Mouse (Mus musculus): Measurements from ENCODE around the gene Tac2. TPM values are rescaled to one million over a fixed set of nuclear protein-coding genes. Genes with fewer than 3 reads are reported as not detected.
A peak's percentile ranks its signal among the peaks of the same experiment; 100 is the strongest.
"Not testable (repeated sequence)": the region's sequence is repeated elsewhere in the genome, so short reads cannot be mapped to it uniquely, and the experiment has no call there.

Tac2 gene
- polyA plus RNA-seq, 1 experiment from 2014 or later = 24.6 TPM

DNA sequence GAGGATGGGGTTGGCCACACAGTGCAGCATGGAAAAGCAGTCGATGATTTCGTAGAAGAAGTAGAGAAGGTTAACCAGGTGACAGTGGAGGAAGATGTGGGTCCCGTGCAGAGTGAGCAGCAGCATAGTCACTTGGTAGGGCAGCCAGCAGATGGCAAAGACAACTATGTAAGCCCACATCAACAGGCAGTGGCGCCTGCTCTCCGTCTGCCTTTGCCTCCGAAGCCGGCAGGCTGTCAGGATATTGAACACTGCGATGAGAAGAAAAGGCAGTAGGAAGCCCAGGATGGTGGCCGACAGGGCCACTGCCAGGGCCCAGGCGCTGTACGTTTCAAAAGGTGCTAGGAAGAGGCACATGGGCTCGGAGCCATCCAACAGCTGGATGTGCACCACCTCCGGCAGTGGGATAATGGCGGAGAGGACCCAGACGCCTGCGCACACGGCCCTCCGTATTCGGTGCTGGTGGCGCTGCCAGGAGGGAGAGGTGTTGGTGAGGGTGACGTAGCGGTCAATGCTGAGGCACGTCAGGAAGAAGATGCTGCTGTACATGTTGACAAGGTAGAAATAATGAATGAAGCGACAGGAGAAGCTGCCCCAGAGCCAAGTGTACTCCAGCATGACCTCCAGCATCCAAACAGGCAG lies 26.0 kb downstream of the Tac2 start:
- DNase-seq (ENCODE audit: low spot score) = peak; percentile 71
- Histone ChIP-seq H3K36me3 (peaks cover 40% of the 10 kb centered on the region), H3K27me3 (ENCODE audit: insufficient read depth, poor library complexity, severe bottlenecking) (no peaks in the 10 kb centered on the region), H3K27ac (peak overlapping the region; percentile 72), H3K9me3 (no peaks in the 10 kb centered on the region), H3K4me1 (peaks cover 34% of the 10 kb centered on the region), H3K4me3 (peak overlapping the region; percentile 58)
- 44% methylated on average over 24 of the region's 24 CpGs for WGBS

DNA sequence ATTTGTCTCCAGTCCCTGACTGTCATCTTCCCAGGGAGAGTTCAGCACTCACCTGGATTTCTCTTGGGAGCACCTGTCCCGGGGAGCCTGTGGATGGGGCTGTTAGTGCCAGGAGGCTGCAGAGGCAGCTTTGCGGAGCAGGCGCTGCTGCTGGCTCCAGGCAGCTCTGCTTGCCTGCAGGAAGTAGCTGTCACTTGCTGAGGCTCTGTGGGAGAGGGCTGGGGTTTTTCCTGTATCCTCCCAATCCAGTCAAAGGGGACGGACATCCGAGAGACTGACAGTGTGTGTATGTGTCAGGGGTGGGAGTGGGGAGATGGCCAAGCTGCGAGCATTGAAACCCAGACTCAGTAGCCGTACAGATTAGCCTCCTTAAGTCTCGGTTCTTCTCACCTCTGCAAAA lies 27.3 kb downstream of the Tac2 start, which contains the start of gene Gpr182:
Gene Gpr182 (minus strand): TSS at position 185 of the 400 bp plus-strand sequence.
- peak within 1 kb of the TSS; percentile 48; the same call in 1 of the 2 replicates for H3K27ac ChIP-seq
- H3K27me3 ChIP-seq (ENCODE audit: insufficient read depth, poor library complexity, severe bottlenecking) = no peaks in the 10 kb centered on the region
- H3K4me1 ChIP-seq = peaks cover 35% of the 10 kb centered on the region
- WGBS = 35% methylated on average over 8 of the region's 8 CpGs
- H3K36me3 ChIP-seq = peaks cover 28% of the 10 kb centered on the region
- H3K9me3 ChIP-seq = no peaks in the 10 kb centered on the region
- H3K4me3 ChIP-seq = peak within 1 kb of the TSS; percentile 58
- peak; percentile 82 for DNase-seq (ENCODE audit: low spot score)

DNA sequence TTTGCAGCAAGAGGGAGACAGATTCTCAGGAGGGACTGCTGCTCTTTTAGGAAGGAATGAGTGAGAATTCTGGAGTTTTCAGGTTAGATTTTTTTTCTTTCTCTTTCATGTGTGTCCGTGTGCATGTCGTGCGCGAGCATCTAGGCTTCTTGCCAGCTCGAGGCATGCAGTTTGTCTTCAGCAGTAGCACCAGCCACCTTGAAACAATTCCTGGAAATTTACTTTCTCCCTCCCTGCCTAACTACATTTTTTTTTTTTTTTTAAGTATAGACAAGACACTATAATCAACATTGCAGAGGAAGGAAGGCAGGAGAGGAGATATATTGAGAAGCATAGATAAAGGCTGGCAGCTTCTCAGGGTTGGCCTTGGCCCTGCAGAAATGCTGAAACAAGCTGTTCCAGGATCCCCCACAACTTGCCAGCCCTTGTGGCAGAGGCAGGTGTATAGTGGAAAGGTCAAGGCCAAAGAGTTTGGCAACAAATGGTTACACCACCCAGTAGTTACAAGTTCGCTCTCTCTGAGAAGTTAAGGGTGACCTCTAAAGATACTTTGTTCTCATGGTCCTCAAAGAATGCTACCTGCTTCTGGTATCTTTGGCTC lies 30.4 kb downstream of the Tac2 start:
- 65% methylated on average over 6 of the region's 6 CpGs for WGBS
- 0 out of 2 replicates have a peak overlapping the region, but pooled peaks have one; percentile 23 for H3K27ac ChIP-seq

DNA sequence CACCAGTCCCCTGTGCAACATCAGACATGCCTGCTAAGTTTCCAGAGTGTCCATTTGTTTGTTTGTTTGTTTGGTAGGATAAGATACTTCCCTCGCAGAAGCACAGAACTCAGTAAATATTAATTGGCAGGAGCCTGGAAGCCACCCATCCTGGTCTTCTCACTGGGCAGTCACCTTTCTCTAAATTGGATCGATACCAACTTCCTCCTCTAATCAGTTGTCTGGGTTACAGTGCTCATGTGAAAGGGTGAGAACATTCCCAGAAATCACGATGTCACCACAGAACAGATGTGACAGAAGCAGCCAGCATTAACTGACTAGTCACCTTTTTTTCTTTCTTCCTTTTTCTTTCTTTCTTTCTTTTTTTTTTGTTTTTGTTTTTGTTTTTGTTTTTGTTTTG lies 31.0 kb downstream of the Tac2 start:
- WGBS = 60% methylated on average over 3 of the region's 3 CpGs
- H3K27ac ChIP-seq = no peak overlapping the region
- H3K9me3 ChIP-seq = no peaks in the 10 kb centered on the region
- H3K4me1 ChIP-seq = peaks cover 14% of the 10 kb centered on the region
- H3K27me3 ChIP-seq (ENCODE audit: insufficient read depth, poor library complexity, severe bottlenecking) = no peaks in the 10 kb centered on the region
- DNase-seq (ENCODE audit: low spot score) = no peak
- H3K36me3 ChIP-seq = 0 out of 2 replicates have a peak, but pooled peaks cover 4% of the 10 kb centered on the region
- H3K4me3 ChIP-seq = no peak overlapping the region

More for the DNA sequence above, 30.4 kb downstream of the Tac2 start:
- no peak for DNase-seq (ENCODE audit: low spot score)
- Histone ChIP-seq H3K9me3 (no peaks in the 10 kb centered on the region), H3K4me1 (peaks cover 18% of the 10 kb centered on the region), H3K27me3 (ENCODE audit: insufficient read depth, poor library complexity, severe bottlenecking) (no peaks in the 10 kb centered on the region), H3K4me3 (no peak overlapping the region), H3K36me3 (0 out of 2 replicates have a peak, but pooled peaks cover 6% of the 10 kb centered on the region)

DNA sequence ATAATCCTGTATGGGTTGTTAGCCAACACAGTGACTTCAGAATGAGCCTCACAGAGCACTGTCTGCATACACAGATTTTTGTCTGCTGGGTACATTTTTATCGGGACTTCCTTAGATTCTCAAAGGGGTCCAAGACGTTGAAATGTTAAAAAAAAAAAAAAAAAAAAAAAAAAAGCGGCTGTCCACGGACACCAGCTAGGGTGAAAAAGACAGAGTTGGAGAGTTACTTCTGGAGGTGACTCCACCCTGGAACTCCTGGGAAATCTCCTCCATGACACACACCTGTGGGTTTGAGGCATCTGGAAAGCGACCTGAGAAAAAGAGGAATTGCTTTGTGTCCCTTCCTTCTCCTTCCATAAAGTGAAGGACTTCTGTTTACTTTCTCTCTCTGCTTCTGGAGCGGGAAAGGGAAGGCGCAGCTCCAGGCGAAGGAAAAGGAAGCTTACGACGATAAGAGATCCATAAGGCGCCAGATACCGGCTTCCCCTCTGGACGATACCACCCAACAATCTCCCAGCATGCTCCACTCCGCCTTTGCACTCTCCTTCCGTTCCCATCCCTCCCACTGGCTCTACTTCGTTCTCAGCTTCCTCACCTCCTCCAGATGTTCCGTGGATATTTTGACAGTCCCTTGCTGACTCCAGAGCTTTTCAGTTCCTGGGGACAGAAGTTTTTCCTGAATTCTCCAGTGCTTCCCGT lies 31.6 kb downstream of the Tac2 start:
- no peak for DNase-seq (ENCODE audit: low spot score)
- peak overlapping the region; percentile 47 for H3K4me3 ChIP-seq
- no peaks in the 10 kb centered on the region for H3K27me3 ChIP-seq (ENCODE audit: insufficient read depth, poor library complexity, severe bottlenecking)
- no peaks in the 10 kb centered on the region for H3K36me3 ChIP-seq
- no peaks in the 10 kb centered on the region for H3K9me3 ChIP-seq
- peaks cover 9% of the 10 kb centered on the region for H3K4me1 ChIP-seq
- WGBS = 27% methylated on average over 18 of the region's 18 CpGs
- peak overlapping the region; percentile 56 for H3K27ac ChIP-seq

DNA sequence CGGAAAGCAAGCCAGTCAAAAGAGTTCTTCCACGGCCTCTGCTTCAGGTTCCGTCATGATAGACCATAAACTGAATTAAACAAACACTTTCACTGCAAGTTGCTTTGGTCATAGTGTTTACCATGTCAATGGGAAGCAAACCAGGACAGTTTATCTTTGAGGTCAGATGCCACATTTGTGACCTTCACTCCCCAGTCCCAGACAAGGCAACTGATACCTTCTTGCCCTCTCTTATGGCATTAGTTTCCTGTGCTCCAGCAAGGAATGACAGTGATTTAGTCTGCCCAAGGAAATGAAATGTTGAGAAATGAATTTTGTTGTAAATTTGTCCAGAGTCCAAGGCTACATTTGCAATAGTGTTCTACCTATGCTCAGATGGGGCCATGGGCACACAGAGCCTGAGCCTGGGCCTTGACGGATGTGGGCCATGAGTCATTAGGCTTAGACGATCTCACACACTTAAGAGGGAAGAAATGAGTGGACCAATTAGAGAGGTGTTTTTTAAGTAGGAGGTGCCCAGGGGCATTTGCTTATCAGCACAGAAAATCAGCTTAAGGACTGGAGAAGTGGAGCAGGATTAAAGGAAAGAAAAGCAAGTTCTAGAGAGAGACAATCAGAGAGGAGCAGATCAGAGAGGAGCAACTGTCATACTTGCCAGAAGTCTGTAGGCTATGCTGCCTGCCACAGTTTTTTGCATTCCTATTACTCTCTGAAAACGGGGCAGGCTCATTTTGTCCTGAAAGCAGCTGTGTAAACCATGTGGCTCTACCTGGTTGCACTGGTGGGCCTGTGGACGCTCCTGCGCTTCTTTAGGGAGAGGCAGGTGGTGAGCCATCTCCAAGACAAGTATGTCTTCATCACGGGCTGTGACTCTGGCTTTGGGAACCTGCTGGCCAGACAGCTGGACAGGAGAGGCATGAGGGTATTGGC lies 35.2 kb downstream of the Tac2 start, which contains the start of the genes Rdh1 and Rdh16f1:
Gene Rdh1 (plus strand): TSS at position 541 of the 930 bp plus-strand sequence.
Gene Rdh16f1 (plus strand): TSS at position 607 of the 930 bp plus-strand sequence.
- H3K4me1 ChIP-seq = peaks cover 6% of the 10 kb centered on the region
- no peak within 1 kb of the TSS for H3K4me3 ChIP-seq
- H3K9me3 ChIP-seq = no peaks in the 10 kb centered on the region
- H3K36me3 ChIP-seq = no peaks in the 10 kb centered on the region
- peak; percentile 66 for DNase-seq (ENCODE audit: low spot score)
- no peak within 1 kb of the TSS for H3K27ac ChIP-seq
- WGBS = 61% methylated on average over 9 of the region's 9 CpGs
- no peaks in the 10 kb centered on the region for H3K27me3 ChIP-seq (ENCODE audit: insufficient read depth, poor library complexity, severe bottlenecking)

DNA sequence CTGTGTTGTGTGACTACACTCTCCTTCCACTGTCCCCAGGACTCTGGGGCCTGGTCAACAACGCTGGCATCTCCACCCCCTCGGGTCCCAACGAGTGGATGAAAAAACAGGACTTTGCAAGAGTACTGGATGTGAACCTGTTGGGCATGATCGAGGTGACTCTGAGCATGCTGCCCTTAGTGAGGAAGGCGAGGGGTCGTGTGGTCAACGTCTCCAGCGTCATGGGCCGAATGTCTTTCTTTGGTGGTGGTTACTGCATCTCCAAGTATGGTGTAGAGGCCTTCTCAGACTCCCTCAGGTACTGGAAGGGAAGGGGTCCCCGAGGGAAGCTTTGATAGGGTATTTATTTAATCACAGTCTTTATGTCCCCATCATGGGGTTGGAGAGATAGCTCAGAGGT lies 38.6 kb downstream of the Tac2 start:
- not testable (repeated sequence) for H3K27ac ChIP-seq

DNA sequence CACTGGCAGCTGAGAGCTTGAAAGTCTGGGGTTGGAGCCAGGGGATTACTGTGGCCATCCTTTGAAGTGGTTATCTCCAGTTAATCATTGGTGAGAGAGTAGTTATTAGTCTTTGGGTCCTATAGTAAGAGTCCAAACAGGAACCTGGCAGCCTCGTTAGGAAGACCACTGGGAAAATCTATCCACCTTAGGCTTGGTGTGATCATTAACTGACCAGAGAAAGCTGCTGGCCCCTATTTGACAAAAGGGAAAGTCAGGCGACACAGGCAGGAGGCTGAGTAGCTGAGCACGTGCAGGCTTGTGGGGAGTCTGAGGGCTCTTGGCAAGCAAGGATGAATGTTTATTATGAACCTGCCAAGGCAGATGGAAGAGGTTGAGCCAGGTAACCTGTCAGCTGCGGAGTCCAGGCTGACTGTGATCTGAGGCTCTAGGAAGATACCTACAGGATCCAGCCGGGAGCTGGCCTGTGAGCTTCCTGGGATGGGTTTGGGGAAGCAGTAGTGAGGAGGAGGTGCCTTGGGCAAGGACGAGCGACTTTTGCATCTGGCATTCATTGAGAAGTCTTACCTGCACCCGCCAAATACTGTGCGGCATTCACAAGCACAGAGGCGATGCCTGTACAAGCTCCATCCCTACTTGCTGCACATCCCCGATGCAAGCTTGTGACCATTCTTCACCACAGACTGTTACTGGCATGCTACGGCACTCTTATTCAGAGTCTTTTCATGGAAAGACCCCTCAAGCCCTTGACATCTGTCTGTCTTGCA lies 39.8 kb downstream of the Tac2 start:
- WGBS = 66% methylated on average over 12 of the region's 12 CpGs
- DNase-seq (ENCODE audit: low spot score) = peak; percentile 54
- Histone ChIP-seq H3K9me3 (no peaks in the 10 kb centered on the region), H3K4me1 (no peaks in the 10 kb centered on the region), H3K36me3 (no peaks in the 10 kb centered on the region), H3K27ac (no peak overlapping the region), H3K27me3 (ENCODE audit: insufficient read depth, poor library complexity, severe bottlenecking) (no peaks in the 10 kb centered on the region), H3K4me3 (no peak overlapping the region)

More for the DNA sequence above, 38.6 kb downstream of the Tac2 start:
- not testable (repeated sequence) for H3K4me3 ChIP-seq; H3K36me3 ChIP-seq; H3K9me3 ChIP-seq; H3K27me3 ChIP-seq (ENCODE audit: insufficient read depth, poor library complexity, severe bottlenecking); H3K4me1 ChIP-seq
- peak; percentile 56 for DNase-seq (ENCODE audit: low spot score)
- WGBS = 75% methylated on average over 10 of the region's 10 CpGs

DNA sequence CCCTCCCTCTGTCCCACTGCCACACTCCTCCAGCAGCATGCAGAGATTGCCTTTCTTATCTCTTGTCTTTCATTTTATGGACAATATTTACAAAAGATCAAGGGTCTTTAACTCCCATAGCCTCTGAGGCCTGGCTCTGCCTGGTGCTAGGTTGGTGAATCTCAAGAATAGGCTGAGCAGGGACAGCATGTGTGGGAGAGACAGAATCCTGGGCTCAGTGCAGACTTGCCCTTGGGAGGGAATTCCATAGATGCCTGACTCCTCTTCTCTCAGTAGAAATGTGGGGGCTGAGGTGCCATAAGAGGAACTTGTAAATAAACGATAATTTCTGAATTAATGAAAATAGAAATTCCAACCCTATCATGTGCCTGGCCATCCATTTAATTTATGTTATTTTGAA lies 42.3 kb downstream of the Tac2 start:
- Histone ChIP-seq H3K4me3 (no peak overlapping the region), H3K27me3 (ENCODE audit: insufficient read depth, poor library complexity, severe bottlenecking) (no peaks in the 10 kb centered on the region), H3K27ac (no peak overlapping the region), H3K4me1 (no peaks in the 10 kb centered on the region), H3K9me3 (no peaks in the 10 kb centered on the region), H3K36me3 (no peaks in the 10 kb centered on the region)
- WGBS = 59% methylated on average over 1 of the region's 1 CpGs
- DNase-seq (ENCODE audit: low spot score) = peak; percentile 72

DNA sequence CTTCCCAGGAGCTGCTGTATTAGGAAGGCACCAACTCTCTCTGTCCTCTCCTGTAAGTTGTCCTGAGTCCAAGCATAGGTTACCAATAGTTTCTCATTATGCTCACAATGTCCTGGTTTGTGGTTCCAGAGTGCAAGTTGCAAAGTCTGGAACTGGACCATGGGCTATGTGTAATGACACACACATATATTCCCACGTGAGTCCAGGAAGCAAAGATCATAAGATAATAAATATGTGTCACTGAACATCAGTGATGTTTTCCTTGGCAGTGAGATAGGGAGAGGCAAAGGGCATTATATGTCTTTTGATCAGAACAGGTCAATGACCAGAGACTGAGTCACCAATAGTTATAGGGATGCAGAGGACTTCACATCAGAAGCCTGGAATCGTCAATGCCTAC lies 51.7 kb downstream of the Tac2 start, which contains the start of gene Rdh9:
Gene Rdh9 (plus strand): TSS at position 376 of the 400 bp plus-strand sequence.
- no peak within 1 kb of the TSS for H3K27ac ChIP-seq
- 74% methylated on average over 2 of the region's 2 CpGs for WGBS
- no peaks in the 10 kb centered on the region for H3K36me3 ChIP-seq
- H3K27me3 ChIP-seq (ENCODE audit: insufficient read depth, poor library complexity, severe bottlenecking) = no peaks in the 10 kb centered on the region
- no peak within 1 kb of the TSS for H3K4me3 ChIP-seq
- DNase-seq (ENCODE audit: low spot score) = peak; percentile 48
- no peaks in the 10 kb centered on the region for H3K9me3 ChIP-seq
- H3K4me1 ChIP-seq = no peaks in the 10 kb centered on the region
